Mouse (Mus musculus): Measurements from ENCODE around the gene Spata13. TPM values are rescaled to one million over a fixed set of nuclear protein-coding genes. Genes with fewer than 3 reads are reported as not detected.

The Spata13 gene
- polyA plus RNA-seq, 1 experiment from 2014 or later, result 16.8 TPM

Other genes with a start within 250 kb of the Spata13 start
- gene C1qtnf9, start 134.1 kb downstream of the Spata13 start, polyA plus RNA-seq (2014; fragmentation: Nextera tagmentation; extraction: Ambion mirVana), result not detected in 2 replicates
- gene Mipep, start 150.6 kb downstream of the Spata13 start, polyA plus RNA-seq (2014; fragmentation: Nextera tagmentation; extraction: Ambion mirVana), result 26.0 and 29.9 TPM in 2 replicates